Mouse (Mus musculus) Muller cell, postnatal 12 days (primary cell): ENCODE results near the gene Ptafr.
"Not testable (repeated sequence)": the region's sequence is repeated elsewhere in the genome, so short reads cannot be mapped to it uniquely, and the experiment has no call there.

Experiments
- DNase-seq: peaks from one replicate; pipeline ENCODE4 v3.0.0-alpha.2; 2015; ENCODE audit errors: inconsistent ontology term

Gene Ptafr

GRCm38 (mm10) chr4:132555550-132555949 is 8.3 kb upstream of the Ptafr start:
- not testable (repeated sequence) for DNase-seq

- no peak for DNase-seq
Observed at GRCm38 (mm10) chr4:132563261-132563660, 606 bp upstream of the Ptafr start.

GRCm38 (mm10) chr4:132565089-132565747 is 1.4 kb downstream of the Ptafr start:
- no peak for DNase-seq

GRCm38 (mm10) chr4:132567361-132567779 is 3.5 kb downstream of the Ptafr start:
- DNase-seq: no peak

GRCm38 (mm10) chr4:132569115-132569514 is 5.2 kb downstream of the Ptafr start:
- no peak for DNase-seq

GRCm38 (mm10) chr4:132571190-132571589 is 7.3 kb downstream of the Ptafr start:
- DNase-seq: no peak

GRCm38 (mm10) chr4:132573327-132573726 is 9.5 kb downstream of the Ptafr start:
- no peak for DNase-seq

- no peak for DNase-seq
Observed at GRCm38 (mm10) chr4:132574809-132575347, 11.0 kb downstream of the Ptafr start.

- no peak for DNase-seq
Observed at GRCm38 (mm10) chr4:132583781-132584180, 19.9 kb downstream of the Ptafr start.

GRCm38 (mm10) chr4:132584975-132585374 is 21.1 kb downstream of the Ptafr start:
- no peak for DNase-seq

GRCm38 (mm10) chr4:132586282-132586681 is 22.4 kb downstream of the Ptafr start:
- no peak for DNase-seq

GRCm38 (mm10) chr4:132588512-132588911 is 24.6 kb downstream of the Ptafr start:
- peak; percentile 74 for DNase-seq

- DNase-seq: no peak
Observed at GRCm38 (mm10) chr4:132590642-132591041, 26.8 kb downstream of the Ptafr start.

GRCm38 (mm10) chr4:132592958-132593357 is 29.1 kb downstream of the Ptafr start:
- no peak for DNase-seq

GRCm38 (mm10) chr4:132594191-132594590 is 30.3 kb downstream of the Ptafr start:
- no peak for DNase-seq

GRCm38 (mm10) chr4:132598861-132599260 is 35.0 kb downstream of the Ptafr start:
- no peak for DNase-seq

GRCm38 (mm10) chr4:132599764-132600163 is 35.9 kb downstream of the Ptafr start:
- DNase-seq: no peak

- no peak for DNase-seq
Observed at GRCm38 (mm10) chr4:132600465-132600864, 36.6 kb downstream of the Ptafr start.

GRCm38 (mm10) chr4:132601242-132601641 is 37.4 kb downstream of the Ptafr start:
- DNase-seq: not testable (repeated sequence)

- no peak for DNase-seq
Observed at GRCm38 (mm10) chr4:132603468-132603867, 39.6 kb downstream of the Ptafr start.

- DNase-seq: no peak
Observed at GRCm38 (mm10) chr4:132605816-132606215, 41.9 kb downstream of the Ptafr start.

- peak; percentile 63 for DNase-seq
Observed at GRCm38 (mm10) chr4:132608147-132608546, 44.3 kb downstream of the Ptafr start.

- no peak for DNase-seq
Observed at GRCm38 (mm10) chr4:132610301-132610984, 46.6 kb downstream of the Ptafr start.
